Mouse (Mus musculus) limb, embryonic 14.5 days (tissue): ENCODE measurements at regions not wholly inside any gene's neighbourhood (a gene's known extent, or its start where the extent isn't known, plus 50 kb on each side); places are given as distances from the start of the nearest gene placed in this dataset.

ENCODE experiments used
- ATAC-seq: fragments of 200-750 bp; cut with Nextera tagmentation; 2 replicates; pipeline ENCODE4 v1.8.0; 2017; ENCODE audit warnings: low read depth, moderate number of reproducible peaks, moderate TSS enrichment; ENCODE audit not compliant: low FRiP score
- DNase-seq: peaks from one replicate; pipeline ENCODE4 v3.0.0-alpha.2; 2015; ENCODE audit warnings: low spot score
- H3K27ac ChIP-seq: fragments of 300-500 bp; sonication (generic); replicated peaks from 2 replicates; pipeline ENCODE4 v1.5.1; 2014; ENCODE audit warnings: low read depth, mild to moderate bottlenecking, low read length, moderate library complexity, mixed read lengths
- H3K27me3 ChIP-seq: fragments of 300-500 bp; sonication (generic); 2 replicates; pipeline ENCODE4 v1.6.1; 2014; ENCODE audit warnings: low read length, mixed read lengths; ENCODE audit not compliant: control insufficient read depth, insufficient read depth
- H3K36me3 ChIP-seq: fragments of 300-500 bp; sonication (generic); 2 replicates; pipeline ENCODE4 v1.6.1; 2014; ENCODE audit warnings: mild to moderate bottlenecking, low read length, moderate library complexity, mixed read lengths; ENCODE audit not compliant: control insufficient read depth, insufficient read depth
- H3K4me1 ChIP-seq: fragments of 300-500 bp; sonication (generic); 2 replicates; pipeline ENCODE4 v1.6.1; 2014; ENCODE audit warnings: antibody characterized with exemption, low read length, mixed read lengths; ENCODE audit not compliant: control insufficient read depth, insufficient read depth
- H3K4me2 ChIP-seq: fragments of 300-500 bp; sonication (generic); replicated peaks from 2 replicates; pipeline ENCODE4 v1.6.1; 2014; ENCODE audit warnings: low read depth, mild to moderate bottlenecking, low read length, moderate library complexity; ENCODE audit not compliant: severe bottlenecking
- H3K4me3 ChIP-seq: fragments of 300-500 bp; sonication (generic); replicated peaks from 2 replicates; pipeline ENCODE4 v1.5.1; 2014; ENCODE audit warnings: low read length
- H3K9ac ChIP-seq: fragments of 300-500 bp; sonication (generic); 2 replicates; pipeline ENCODE4 v1.6.1; 2014; ENCODE audit warnings: mild to moderate bottlenecking, low read depth, low read length, moderate library complexity; ENCODE audit not compliant: severe bottlenecking
- H3K9me3 ChIP-seq: fragments of 300-500 bp; sonication (generic); 2 replicates; pipeline ENCODE4 v1.6.1; 2016; ENCODE audit warnings: low read length; ENCODE audit not compliant: control insufficient read depth
- POLR2A ChIP-seq: fragments of 200-500 bp; IDR thresholded peaks from 2 replicates; pipeline ENCODE4 v1.8.0; 2012; ENCODE audit warnings: inconsistent platforms, mild to moderate bottlenecking, moderate library complexity, borderline replicate concordance; ENCODE audit not compliant: insufficient read depth, insufficient read length; ENCODE audit errors: extremely low read depth
- WGBS: fragments of 180-500 bp; shearing (Covaris S2); extraction: QIAGEN DNeasy Blood & Tissue Kit; methylation state at CpG from one replicate; pipeline ENCODE4 v1.1.7; 2014; 5-methylcytosine and 5-hydroxymethylcytosine counted together

GRCm38 (mm10) chr3:125155319-125155718 lies 248.6 kb upstream of the Ndst4 start:
- 50% methylated on average over 1 of the region's 1 CpGs for WGBS
- H3K27me3 ChIP-seq: no peaks in the 10 kb centered on the region
- H3K4me2 ChIP-seq: no peak overlapping the region
- H3K4me1 ChIP-seq: no peaks in the 10 kb centered on the region
- no peaks in the 10 kb centered on the region for H3K36me3 ChIP-seq
- no peak overlapping the region for H3K9ac ChIP-seq
- H3K9me3 ChIP-seq: no peaks in the 10 kb centered on the region
- TF ChIP-seq POLR2A: no peak
- ATAC-seq: no peak
- no peak overlapping the region for H3K27ac ChIP-seq
- H3K4me3 ChIP-seq: no peak overlapping the region
- DNase-seq: no peak

DNA sequence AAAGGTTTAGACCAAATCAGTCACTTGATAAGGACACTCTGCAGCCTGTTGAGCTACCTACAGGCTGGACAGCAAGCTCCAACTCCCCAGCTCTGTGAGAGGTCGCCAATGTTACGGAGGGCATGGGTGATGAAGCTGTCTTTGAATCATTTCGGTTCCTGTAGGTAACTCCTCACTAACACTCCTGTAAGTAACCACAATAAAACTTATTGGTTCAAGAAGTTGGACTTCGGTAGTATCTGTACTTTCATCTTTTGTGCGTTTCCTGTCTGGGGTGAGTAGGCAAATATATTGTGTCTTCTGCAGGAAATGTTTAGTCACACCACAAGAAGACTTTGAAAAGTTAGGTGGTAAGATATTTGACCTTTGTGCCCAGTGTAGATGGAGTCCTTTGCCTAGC lies 244.1 kb upstream of the Ndst4 start:
- 67% methylated on average over 5 of the region's 5 CpGs for WGBS
- DNase-seq: no peak
- no peak overlapping the region for H3K9ac ChIP-seq

GRCm38 (mm10) chr3:125190571-125190970 lies 213.3 kb upstream of the Ndst4 start:
- Histone ChIP-seq H3K4me3 (no peak overlapping the region), H3K27me3 (no peaks in the 10 kb centered on the region), H3K9ac (no peak overlapping the region), H3K36me3 (no peaks in the 10 kb centered on the region), H3K4me2 (no peak overlapping the region), H3K4me1 (no peaks in the 10 kb centered on the region), H3K9me3 (no peaks in the 10 kb centered on the region), H3K27ac (no peak overlapping the region)
- no peak for TF ChIP-seq POLR2A
- ATAC-seq (no peak), DNase-seq (no peak)

More for the DNA sequence above, 244.1 kb upstream of the Ndst4 start:
- TF ChIP-seq POLR2A: no peak
- H3K4me2 ChIP-seq: no peak overlapping the region
- H3K36me3 ChIP-seq: no peaks in the 10 kb centered on the region
- no peaks in the 10 kb centered on the region for H3K4me1 ChIP-seq
- no peak overlapping the region for H3K27ac ChIP-seq
- ATAC-seq: no peak
- H3K27me3 ChIP-seq: no peaks in the 10 kb centered on the region
- no peak overlapping the region for H3K4me3 ChIP-seq
- H3K9me3 ChIP-seq: no peaks in the 10 kb centered on the region

DNA sequence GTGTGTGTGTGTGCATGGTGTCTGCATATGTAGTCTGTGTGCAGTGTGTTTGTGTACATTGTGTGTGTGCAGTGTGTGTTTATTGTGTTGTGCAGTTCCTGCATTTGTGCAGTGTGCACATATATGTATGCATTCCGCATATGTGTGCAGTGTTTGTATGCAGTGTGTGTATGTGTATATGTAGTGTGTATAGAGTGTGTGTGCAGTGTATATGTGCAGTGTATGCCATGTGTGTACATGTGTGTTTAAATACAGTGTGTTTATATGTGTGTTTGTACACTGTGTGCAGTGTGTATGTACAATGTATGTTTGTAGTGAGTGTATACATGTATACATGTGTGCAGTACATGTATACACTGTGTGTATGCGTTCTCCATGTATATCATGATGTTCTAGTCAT lies 183.0 kb upstream of the Ndst4 start:
- H3K36me3 ChIP-seq: no peaks in the 10 kb centered on the region
- H3K4me1 ChIP-seq: no peaks in the 10 kb centered on the region
- DNase-seq: no peak
- ATAC-seq: no peak
- H3K4me3 ChIP-seq: no peak overlapping the region
- no peak overlapping the region for H3K27ac ChIP-seq
- WGBS: 82% methylated on average over 2 of the region's 2 CpGs
- H3K9ac ChIP-seq: no peak overlapping the region
- no peaks in the 10 kb centered on the region for H3K27me3 ChIP-seq
- no peaks in the 10 kb centered on the region for H3K9me3 ChIP-seq
- no peak overlapping the region for H3K4me2 ChIP-seq
- TF ChIP-seq POLR2A: no peak

GRCm38 (mm10) chr3:125251124-125251523 lies 152.8 kb upstream of the Ndst4 start:
- no peaks in the 10 kb centered on the region for H3K9me3 ChIP-seq
- no peaks in the 10 kb centered on the region for H3K4me1 ChIP-seq
- H3K27ac ChIP-seq: no peak overlapping the region
- no peaks in the 10 kb centered on the region for H3K27me3 ChIP-seq
- WGBS: 77% methylated on average over 3 of the region's 3 CpGs
- H3K4me2 ChIP-seq: no peak overlapping the region
- ATAC-seq (no peak), DNase-seq (no peak)
- no peak overlapping the region for H3K4me3 ChIP-seq
- no peaks in the 10 kb centered on the region for H3K36me3 ChIP-seq
- TF ChIP-seq POLR2A: no peak
- H3K9ac ChIP-seq: no peak overlapping the region

GRCm38 (mm10) chr3:125260909-125261308 lies 143.0 kb upstream of the Ndst4 start:
- H3K9ac ChIP-seq: no peak overlapping the region
- H3K27ac ChIP-seq: no peak overlapping the region
- no peaks in the 10 kb centered on the region for H3K4me1 ChIP-seq
- no peak overlapping the region for H3K4me2 ChIP-seq
- DNase-seq (no peak), ATAC-seq (no peak)
- H3K4me3 ChIP-seq: no peak overlapping the region
- no peaks in the 10 kb centered on the region for H3K27me3 ChIP-seq
- no peaks in the 10 kb centered on the region for H3K9me3 ChIP-seq
- 60% methylated on average over 2 of the region's 2 CpGs for WGBS
- no peak for TF ChIP-seq POLR2A
- no peaks in the 10 kb centered on the region for H3K36me3 ChIP-seq
